Comparison of ENCODE assay signal across 13 mouse cellular contexts in genomic region chr7:114011726-114012443, GRCm38 (mm10).
"Had no signal": no experiment of that assay in that cellular context is flagged by ENCODE, and none has a peak within 500 bp of the region (broad histone marks: within the 10 kb centered on the region; RNA-seq: fewer than 3 reads in every experiment).

No protein-coding gene starts in this region.

- H3K4me2 ChIP-seq: kidney, embryonic 15.5 days; liver, embryonic 13.5 days; midbrain, embryonic 15.5 days had no signal

- H3K9ac ChIP-seq: kidney, embryonic 15.5 days; liver, embryonic 13.5 days; midbrain, embryonic 15.5 days had no signal

- H3K9me3 ChIP-seq: kidney, embryonic 15.5 days; liver, embryonic 13.5 days; midbrain, embryonic 15.5 days had no signal

- H3K36me3 ChIP-seq: kidney, embryonic 15.5 days; liver, embryonic 13.5 days; midbrain, embryonic 15.5 days had no signal

- H3K4me3 ChIP-seq: kidney, embryonic 15.5 days; left cerebral cortex, adult 2 months; liver, embryonic 13.5 days; midbrain, embryonic 15.5 days had no signal

- H3K4me1 ChIP-seq: kidney, embryonic 15.5 days; liver, embryonic 13.5 days; midbrain, embryonic 15.5 days had no signal

- ATAC-seq: midbrain, embryonic 15.5 days had no signal

- H3K27me3 ChIP-seq: kidney, embryonic 15.5 days; liver, embryonic 13.5 days; midbrain, embryonic 15.5 days had no signal

- H3K27ac ChIP-seq: kidney, embryonic 15.5 days; left cerebral cortex, adult 2 months; liver, embryonic 13.5 days; midbrain, embryonic 15.5 days had no signal

- DNase-seq: kidney, postnatal 10 days; kidney, postnatal 36 days; layer of hippocampus, postnatal 36 days; liver, embryonic 13.5 days; lung, adult 2 months; lung, postnatal 14 days; lung, postnatal 4 days; thymus, adult 2 months; thymus, postnatal 14 days; thymus, postnatal 4 days had no signal
